Mouse (Mus musculus) small intestine, adult 2 months (tissue): Measurements from ENCODE around the gene Akirin1.

ENCODE experiments used
- CTCF ChIP-seq: fragments of 200-500 bp; IDR thresholded peaks from 2 replicates; pipeline ENCODE4 v1.5.1; 2012; ENCODE audit warnings: low read depth, mild to moderate bottlenecking, control low read depth, inconsistent platforms, low read length, moderate library complexity, mixed read lengths; ENCODE audit not compliant: insufficient replicate concordance, insufficient read length; ENCODE audit errors: extremely low read depth
- POLR2A ChIP-seq: fragments of 200-500 bp; IDR thresholded peaks from 2 replicates; pipeline ENCODE4 v1.6.1; 2012; ENCODE audit warnings: low read depth, mild to moderate bottlenecking, control low read depth, inconsistent platforms, low read length, moderate library complexity

- TF ChIP-seq CTCF, result no peak
- no peak for TF ChIP-seq POLR2A
These were observed 42.8 kb downstream of the Akirin1 start for GRCm38 (mm10) chr4:123707340-123707739.
